Mouse (Mus musculus) neural tube, embryonic 10.5 days (tissue): ENCODE results near the gene Purb.

ENCODE experiments used
- DNase-seq: peaks from one replicate; pipeline ENCODE4 v3.0.0-alpha.2; 2017; ENCODE audit warnings: low spot score; ENCODE audit errors: extremely low spot score

The Purb gene

DNA sequence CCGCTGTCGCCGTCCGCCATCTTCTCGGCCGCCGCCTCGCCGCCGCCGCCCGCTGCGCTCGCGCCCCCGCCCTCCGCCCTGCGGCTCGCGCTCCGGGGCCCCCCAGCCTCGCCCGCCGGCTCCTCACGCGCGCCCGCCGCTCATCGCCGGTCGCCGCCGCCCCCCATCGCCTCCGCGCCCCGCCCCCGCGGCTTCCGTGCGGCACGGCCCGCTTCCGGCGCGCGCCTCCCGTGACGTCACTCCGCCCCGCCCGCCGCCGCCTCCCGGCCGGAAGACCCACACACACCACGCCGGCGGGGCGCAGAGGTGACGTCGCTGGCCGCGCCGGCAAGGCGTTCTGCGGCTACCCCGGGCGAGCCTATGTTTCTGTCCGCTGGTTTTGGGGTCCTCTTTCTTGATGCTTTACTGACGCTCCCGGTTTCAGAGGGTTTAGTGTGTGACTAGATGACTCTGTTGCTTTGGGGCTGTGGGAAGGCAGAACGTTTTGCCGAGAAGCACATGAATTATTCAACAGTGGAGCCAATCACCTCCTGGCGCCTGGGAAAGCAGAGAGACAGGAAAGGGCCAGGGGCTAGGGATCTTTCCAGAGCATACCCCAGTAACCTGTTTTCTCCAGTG, at the start of gene Purb:
TSS of gene Purb (minus strand) at position 51 of the 618 bp plus-strand sequence.
- peak; percentile 90 for DNase-seq

GRCm38 (mm10) chr11:6525241-6525640, 49.5 kb upstream of the Purb start:
- DNase-seq: no peak

DNA sequence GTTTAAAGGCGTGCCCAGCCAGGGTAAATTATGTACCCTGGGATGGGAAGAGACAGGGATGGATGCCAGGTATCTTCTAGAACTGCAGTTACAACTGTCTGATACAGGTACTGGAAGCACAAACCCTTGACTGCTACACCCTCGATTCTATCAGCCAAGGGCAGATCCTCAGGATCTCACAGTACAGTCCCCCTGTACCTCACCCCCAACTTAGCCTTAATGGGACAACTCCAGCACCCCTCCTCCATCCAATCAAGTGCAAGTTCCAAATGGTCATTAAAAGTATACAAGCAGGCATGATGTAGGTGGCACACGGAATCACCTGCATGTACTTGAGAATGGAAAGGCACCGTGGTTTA, 49.1 kb upstream of the Purb start:
- no peak for DNase-seq

DNA sequence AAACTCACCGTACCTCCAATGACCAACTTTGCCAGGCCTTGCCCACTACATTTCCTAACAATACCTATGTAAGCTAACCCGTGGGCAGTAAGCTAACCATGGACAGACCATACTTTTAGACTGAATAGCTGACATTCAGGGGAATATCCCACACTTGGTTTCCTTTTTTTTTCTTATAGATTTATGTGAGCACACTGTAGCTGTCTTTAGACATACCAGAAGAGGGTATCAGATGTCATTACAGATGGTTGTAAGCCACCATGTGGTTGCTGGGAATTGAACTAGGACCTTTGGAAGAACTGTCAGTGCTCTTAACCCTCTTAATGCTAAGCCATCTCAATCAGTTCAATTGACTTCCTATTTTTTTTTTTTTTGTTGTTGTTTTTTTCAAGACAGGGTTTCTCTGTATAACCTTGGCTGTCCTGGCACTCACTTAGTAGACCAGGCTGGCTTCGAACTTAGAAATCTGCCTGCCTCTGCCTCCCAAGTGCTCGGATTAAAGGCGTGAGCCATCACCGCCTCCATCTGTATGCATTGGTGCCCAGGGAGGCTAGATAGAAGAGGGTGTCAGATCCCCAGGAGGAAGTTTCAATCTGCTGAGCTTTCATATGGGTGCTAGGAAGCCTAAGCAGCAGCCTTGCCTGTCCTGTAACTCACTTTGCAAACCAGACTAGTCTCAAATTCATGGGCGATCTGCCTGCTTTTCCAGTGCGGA, 48.6 kb upstream of the Purb start:
- DNase-seq: no peak

DNA sequence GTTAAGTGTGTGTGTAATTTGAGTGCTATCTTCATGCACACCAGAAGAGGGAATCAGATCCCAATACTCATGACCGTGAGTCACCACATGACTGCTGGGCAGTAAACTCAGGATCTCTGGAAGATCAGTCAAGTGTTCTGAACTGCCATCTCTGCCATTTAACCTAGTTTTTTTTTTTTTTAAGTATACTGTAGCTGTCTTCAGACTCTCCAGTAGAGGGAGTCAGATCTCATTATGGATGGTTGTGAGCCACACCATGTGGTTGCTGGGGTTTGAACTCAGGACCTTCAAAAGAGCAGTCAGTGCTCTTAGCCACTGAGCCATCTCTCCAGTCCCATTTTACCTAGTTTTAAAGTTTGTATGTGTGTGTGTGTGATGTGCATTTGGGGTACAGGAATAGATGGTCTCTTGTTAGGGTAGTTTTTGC, 48.0 kb upstream of the Purb start:
- DNase-seq: no peak

GRCm38 (mm10) chr11:6522782-6523525, 47.2 kb upstream of the Purb start:
- no peak for DNase-seq

- DNase-seq: no peak
These were observed 44.9 kb upstream of the Purb start, which contains the start of gene Myo1g for GRCm38 (mm10) chr11:6520507-6521173. TSS of gene Myo1g (minus strand) at chr11:6520965.

- no peak for DNase-seq
These were observed 43.8 kb upstream of the Purb start for GRCm38 (mm10) chr11:6519491-6520033.

- no peak for DNase-seq
These were observed 39.1 kb upstream of the Purb start for GRCm38 (mm10) chr11:6514837-6515236.

- DNase-seq: no peak
These were observed 32.7 kb upstream of the Purb start for GRCm38 (mm10) chr11:6508269-6508876.

DNA sequence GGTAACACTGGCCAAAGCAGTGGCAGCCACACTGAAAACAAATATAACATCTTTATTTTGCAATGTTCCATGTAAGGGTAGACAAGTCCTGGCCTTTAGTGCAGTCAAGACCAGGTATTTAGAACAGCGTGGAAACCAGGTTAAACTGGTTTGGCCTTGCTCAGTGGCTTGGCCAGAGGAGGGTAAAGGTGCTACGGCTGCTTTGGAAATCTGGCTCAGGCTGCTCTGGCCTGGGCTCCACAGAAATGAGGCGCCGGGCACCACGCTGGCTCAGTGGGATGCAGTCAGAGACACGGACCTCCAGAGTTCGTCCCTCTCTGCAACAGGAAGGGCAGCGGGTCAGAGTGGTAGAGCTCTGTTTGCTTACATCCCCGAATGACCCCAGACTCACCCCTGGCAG, 30.8 kb upstream of the Purb start:
- DNase-seq: no peak

GRCm38 (mm10) chr11:6504689-6505088, 29.0 kb upstream of the Purb start:
- no peak for DNase-seq

DNA sequence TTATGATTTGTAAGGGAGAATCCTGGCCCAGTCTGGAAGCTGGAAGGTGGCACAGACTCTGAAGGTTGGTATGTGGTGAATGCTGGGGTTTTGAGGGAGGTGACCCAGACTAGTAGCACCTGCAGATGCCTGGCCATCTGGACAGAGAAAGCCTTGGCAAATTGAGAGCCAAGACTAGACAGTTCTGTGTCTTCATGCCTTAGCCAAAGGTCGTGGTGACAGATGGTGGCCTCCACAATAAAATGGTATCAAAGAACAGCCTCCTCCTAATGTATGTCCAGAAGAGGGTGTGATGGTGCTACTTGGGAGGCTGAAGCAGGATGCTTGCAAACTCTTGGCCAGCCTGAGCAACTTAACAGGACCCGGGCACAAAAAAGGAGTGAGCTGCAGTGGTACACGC, 28.5 kb upstream of the Purb start:
- no peak for DNase-seq

DNA sequence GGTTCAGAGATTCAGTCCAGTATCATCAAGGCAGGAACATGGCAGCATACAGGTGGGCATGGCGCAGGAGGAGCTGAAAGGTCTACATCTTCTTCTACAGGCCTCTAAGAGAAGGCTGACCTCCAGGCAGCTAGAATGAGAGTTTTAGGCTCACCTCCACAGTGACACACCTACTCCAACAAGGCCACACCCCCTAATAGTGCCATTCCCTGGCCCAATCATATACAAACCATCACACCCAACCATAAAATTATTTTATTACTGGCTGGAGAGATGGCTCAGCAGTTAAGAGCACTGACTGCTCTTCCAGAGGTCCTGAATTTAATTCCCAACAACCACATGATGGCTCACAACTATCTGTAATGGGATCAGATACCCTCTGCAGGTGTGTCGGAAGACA, 26.8 kb upstream of the Purb start:
- DNase-seq: no peak

- DNase-seq: no peak
These were observed 21.7 kb upstream of the Purb start for GRCm38 (mm10) chr11:6497311-6497948.

GRCm38 (mm10) chr11:6489691-6490503, 14.2 kb upstream of the Purb start:
- no peak for DNase-seq

- no peak for DNase-seq
These were observed 13.5 kb upstream of the Purb start for GRCm38 (mm10) chr11:6489257-6489656.

DNA sequence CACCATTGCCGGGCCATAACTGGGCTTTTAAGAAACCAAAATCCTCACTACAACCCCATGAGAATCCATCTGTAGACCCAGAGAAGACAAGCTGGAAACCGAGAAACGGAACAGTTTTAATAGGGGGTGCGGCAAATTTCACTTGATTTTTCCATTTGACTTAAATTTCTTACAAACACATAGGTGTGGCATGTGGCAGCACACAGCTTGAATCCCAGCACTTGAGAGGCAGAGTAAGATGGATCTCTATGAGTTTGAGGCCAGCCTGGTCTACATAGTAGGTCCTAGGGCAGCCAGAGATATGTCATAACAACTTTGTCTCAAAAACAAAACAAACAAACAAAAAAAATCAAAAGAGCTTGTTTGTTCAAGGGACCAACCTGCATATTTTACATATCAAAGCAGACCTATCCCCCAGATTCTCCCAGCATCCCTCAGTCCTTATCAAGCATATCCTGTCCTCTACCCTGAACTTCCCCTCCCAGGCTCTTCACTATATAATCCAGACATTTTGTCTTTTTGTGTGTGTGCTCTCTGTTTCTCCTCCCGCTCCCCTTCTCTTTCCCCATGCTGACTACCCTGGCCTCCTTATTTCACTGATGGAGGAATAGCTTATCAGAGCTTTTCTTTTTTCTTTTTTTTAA, 12.4 kb upstream of the Purb start:
- no peak for DNase-seq

- DNase-seq: no peak
These were observed 11.8 kb upstream of the Purb start for GRCm38 (mm10) chr11:6487496-6487895.
